Mouse (Mus musculus): ENCODE data around the gene Gm12117.

DNA sequence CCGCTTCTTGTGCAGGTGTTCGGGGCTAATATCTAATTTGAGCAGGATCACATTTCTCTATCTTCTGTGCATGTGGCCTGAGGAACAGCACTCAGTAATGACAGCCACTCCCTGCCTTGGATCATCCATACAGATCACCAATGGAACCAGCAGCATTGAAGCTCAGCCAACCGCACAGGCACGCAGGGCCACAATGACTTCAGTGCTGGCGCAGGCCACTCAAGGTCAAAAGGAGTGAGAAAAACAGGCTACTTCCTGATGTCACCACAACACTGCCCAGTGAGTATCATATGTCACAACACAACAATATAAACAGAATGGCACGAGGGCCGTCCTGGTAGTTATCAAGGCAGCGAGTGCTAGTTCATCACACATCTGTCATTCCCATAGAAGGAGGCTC lies 50.0 kb downstream of the Gm12117 start:
- no peak for TF ChIP-seq CTCF (IDR thresholded peaks at IDR 0.05; ENCODE audit: control insufficient read depth, insufficient read depth, low read length)
- no peak for TF ChIP-seq POLR2A (IDR thresholded peaks at IDR 0.05; ENCODE audit: borderline replicate concordance, control insufficient read depth, low read depth, low read length)

All from bone marrow, adult 2 months (tissue).